Mouse (Mus musculus): ENCODE measurements around the gene Sptssa. TPM values are rescaled to one million over a fixed set of nuclear protein-coding genes. Genes with fewer than 3 reads are reported as not detected.

Sptssa gene
- polyA plus RNA-seq (2012; ENCODE audit: insufficient read depth, insufficient read length, low replicate concordance, missing spikeins), result not detected in 2 replicates

DNA sequence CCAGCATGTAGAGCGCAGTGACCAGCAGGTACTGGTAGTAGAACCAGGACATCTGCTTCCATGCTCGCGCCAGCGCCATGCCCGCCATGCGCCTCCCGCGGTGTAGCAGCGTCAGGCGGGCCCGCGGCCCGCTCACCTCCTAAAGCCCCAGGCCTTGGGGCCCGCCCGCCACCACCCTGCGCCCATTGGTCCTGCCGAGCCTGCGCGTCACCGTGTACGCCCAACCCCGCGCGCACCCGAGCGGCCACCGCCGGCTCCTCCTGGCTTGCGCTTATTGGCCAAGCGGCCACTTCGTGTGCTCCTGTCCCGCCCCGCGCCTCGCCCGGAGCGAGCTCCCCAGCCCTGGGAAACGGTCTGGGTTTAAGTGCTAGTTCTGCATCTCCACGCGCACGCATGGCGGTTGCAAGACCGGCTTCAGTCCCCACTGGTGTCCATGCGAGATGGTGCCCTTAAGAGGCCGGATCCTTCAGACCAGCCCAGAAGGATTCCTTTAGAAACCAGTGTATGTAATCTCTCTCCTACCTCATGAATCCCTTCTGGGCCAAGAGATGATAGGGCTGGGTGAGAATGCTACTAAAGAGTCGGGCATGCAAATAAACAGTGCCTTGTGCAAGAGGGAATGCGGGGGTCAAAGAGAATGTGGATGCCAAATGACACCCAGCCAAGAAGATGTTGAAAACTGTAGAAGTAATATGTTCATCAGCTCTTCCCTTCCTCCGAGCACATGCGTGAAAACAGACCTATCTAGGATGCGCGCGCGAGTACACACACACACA lies at the start of gene Sptssa:
Gene Sptssa (minus strand): TSS at position 178 of the 776 bp plus-strand sequence.
- peaks cover 10% of the 10 kb centered on the region for H3K4me1 ChIP-seq (ENCODE audit: control insufficient read depth, insufficient read depth, low read length)
- TF ChIP-seq CTCF (IDR thresholded peaks at IDR 0.05; ENCODE audit: insufficient read depth, low read depth, low read length), result no peak
- TF ChIP-seq POLR2A (IDR thresholded peaks at IDR 0.05; ENCODE audit: insufficient read depth, low read depth, low read length), result peak; percentile 81
- WGBS, result 5% methylated on average over 53 of the region's 53 CpGs
- peak within 1 kb of the TSS; percentile 94 for H3K4me3 ChIP-seq (ENCODE audit: insufficient read depth, low read depth, low read length)
- peak within 1 kb of the TSS; percentile 91 for H3K27ac ChIP-seq (ENCODE audit: insufficient read depth, low read depth, low read length)

DNA sequence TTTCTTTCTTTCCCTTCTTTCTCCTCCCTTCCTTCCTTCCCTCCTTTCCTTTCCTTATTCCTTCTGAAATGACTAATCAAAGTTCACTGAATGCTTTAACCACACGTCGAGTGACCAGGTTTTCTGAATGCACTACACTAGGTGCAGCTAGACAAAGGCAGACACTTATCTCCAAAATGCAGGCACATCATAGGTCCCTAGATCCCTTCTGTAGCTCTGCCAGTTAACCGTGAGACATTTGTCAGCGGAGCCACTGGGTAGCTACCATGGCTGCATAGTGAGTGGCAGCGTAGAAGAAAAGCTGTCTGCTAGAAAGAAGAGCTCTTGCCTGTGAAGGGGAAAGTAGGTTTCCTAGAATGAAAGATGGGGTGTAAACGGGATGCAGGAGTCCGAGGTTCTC lies 43.0 kb upstream of the Sptssa start:
- no peak overlapping the region for H3K4me3 ChIP-seq (ENCODE audit: insufficient read depth, low read depth, low read length)
- no peak overlapping the region for H3K27ac ChIP-seq (ENCODE audit: insufficient read depth, low read depth, low read length)
- H3K4me1 ChIP-seq (ENCODE audit: control insufficient read depth, insufficient read depth, low read length), result peaks cover 7% of the 10 kb centered on the region
- TF ChIP-seq CTCF (IDR thresholded peaks at IDR 0.05; ENCODE audit: insufficient read depth, low read depth, low read length), result no peak
- WGBS, result 73% methylated on average over 7 of the region's 7 CpGs

DNA sequence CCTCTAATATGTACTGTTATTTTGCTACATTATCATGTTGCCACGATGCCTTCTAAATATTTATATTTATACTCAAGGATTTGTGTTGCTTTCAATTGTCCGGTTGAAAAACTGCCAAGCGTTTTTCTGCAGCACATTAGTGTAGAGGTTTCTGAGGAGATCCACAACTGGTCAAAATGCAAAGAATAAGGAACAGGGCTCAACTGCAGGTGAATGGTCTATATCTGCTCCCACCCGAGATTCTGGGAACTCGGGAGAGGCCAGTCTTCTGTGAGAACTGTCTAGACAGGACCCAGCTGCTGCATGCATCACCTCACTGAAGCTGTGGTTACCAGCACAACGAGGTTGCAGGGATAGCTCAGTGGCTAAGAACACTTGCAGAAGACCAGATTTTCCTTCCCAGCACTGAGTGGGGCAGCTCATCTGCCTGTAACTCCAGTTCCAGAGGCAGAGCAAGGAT lies 41.4 kb upstream of the Sptssa start:
- Histone ChIP-seq H3K4me1 (ENCODE audit: control insufficient read depth, insufficient read depth, low read length) (peaks cover 7% of the 10 kb centered on the region), H3K4me3 (ENCODE audit: insufficient read depth, low read depth, low read length) (no peak overlapping the region), H3K27ac (ENCODE audit: insufficient read depth, low read depth, low read length) (no peak overlapping the region)
- WGBS, result 32% methylated on average over 6 of the region's 6 CpGs
- TF ChIP-seq POLR2A (IDR thresholded peaks at IDR 0.05; ENCODE audit: insufficient read depth, low read depth, low read length) (no peak), CTCF (IDR thresholded peaks at IDR 0.05; ENCODE audit: insufficient read depth, low read depth, low read length) (no peak)

DNA sequence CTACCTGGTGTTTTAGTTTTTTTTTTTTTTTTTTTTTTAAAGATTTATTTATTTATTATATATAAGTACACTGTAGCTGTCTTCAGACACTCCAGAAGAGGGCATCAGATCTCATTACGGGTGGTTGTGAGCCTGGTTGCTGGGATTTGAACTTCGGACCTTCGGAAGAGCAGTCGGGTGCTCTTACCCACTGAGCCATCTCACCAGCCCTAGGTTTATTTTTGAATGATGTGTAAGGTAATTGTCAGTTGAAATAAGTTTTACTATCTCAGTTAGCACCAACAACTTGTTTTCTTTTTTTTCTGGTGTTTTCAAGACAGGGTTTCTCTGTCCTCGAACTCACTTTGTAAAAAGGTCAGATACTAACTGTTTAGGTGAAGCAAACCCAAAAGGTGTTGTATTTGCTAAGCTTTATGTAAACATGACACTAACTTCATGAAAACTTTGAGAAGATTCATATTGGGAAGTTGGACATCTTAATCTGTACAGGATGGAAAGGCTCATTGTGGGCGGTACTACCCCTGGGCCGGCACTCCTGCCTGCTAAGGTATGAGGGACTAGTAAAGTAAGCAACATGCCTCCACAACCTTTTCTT lies 40.7 kb upstream of the Sptssa start:
- TF ChIP-seq CTCF (IDR thresholded peaks at IDR 0.05; ENCODE audit: insufficient read depth, low read depth, low read length), result no peak
- no peak for TF ChIP-seq POLR2A (IDR thresholded peaks at IDR 0.05; ENCODE audit: insufficient read depth, low read depth, low read length)
- Histone ChIP-seq H3K4me1 (ENCODE audit: control insufficient read depth, insufficient read depth, low read length) (peaks cover 5% of the 10 kb centered on the region), H3K4me3 (ENCODE audit: insufficient read depth, low read depth, low read length) (no peak overlapping the region), H3K27ac (ENCODE audit: insufficient read depth, low read depth, low read length) (no peak overlapping the region)
- WGBS, result 8% methylated on average over 7 of the region's 7 CpGs

DNA sequence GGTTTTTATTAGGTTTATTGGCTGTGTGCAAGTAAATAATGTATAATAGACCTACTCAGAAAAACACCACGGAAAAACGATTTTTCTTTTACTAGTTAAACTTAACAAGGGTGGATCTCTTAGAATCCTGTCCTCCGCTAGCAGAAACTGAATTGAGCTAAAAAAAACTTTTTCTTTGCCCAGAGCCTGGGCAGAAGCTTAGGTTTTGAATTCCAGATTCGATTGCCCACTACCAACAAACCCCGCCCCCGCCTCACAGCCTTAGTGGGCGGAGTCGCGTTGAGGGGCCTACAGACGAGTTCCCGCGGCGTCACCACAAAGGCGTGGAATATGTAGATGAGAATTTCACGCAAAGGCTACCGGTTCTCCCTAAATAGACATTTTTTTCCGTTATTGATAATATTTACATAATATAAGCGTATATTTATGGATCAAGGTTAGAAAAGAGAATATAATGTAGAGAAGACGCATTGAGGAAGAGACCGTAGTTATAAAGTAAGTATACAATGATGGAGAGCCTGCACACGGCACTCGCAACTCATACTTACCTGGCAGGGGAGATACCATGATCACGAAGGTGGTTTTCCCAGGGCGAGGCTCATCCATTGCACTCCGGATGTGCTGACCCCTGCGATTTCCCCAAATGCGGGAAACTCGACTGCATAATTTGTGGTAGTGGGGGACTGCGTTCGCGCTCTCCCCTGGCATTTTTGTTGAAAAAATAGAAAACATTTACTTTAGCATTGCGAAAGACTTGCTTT lies 40.0 kb upstream of the Sptssa start:
- Histone ChIP-seq H3K4me3 (ENCODE audit: insufficient read depth, low read depth, low read length) (peak overlapping the region; percentile 94), H3K27ac (ENCODE audit: insufficient read depth, low read depth, low read length) (peak overlapping the region; percentile 79; the same call in 1 of the 2 replicates), H3K4me1 (ENCODE audit: control insufficient read depth, insufficient read depth, low read length) (peaks cover 5% of the 10 kb centered on the region)
- under 1% methylated on average over 32 of the region's 32 CpGs for WGBS
- no peak for TF ChIP-seq CTCF (IDR thresholded peaks at IDR 0.05; ENCODE audit: insufficient read depth, low read depth, low read length)
- TF ChIP-seq POLR2A (IDR thresholded peaks at IDR 0.05; ENCODE audit: insufficient read depth, low read depth, low read length), result peak; percentile 98

DNA sequence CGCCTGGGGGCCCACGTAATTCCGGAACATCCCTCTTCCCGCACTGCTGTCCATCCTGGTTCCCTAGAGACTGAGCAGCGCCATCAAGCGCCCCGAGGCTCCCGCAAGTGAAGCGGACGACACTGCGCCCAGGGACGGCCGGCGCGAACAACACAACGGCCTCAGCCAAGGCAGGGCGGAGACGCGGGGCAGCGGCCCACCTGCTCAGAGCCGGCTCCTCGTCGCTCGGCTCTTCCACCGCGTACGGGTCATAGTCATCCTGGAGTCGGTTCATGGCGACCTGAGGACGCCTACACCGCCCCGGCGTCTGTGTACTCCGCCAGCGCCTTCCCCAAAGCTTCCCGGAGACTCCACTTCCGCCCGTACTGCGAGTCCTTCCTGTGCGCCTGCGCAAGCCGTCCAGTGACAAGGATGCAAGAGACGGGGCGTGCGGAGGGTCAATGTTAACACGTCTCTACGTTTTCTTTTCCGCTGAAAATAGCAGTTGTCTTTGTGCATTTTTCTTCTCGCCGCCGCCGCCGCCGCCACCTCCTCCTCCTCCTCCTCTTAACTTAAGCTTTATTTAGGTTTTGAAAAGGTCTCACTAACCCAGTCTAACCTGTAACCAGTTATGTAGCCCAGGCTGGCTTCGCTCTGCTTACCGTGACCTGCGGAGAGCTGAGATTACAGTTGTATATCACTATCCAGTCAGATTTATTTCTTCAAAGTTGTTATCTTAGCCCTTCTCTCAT lies 39.3 kb upstream of the Sptssa start, which contains the start of gene Eapp:
Gene Eapp (minus strand): TSS at position 387 of the 731 bp plus-strand sequence.
- under 1% methylated on average over 57 of the region's 57 CpGs for whole genome bisulfite sequencing

DNA sequence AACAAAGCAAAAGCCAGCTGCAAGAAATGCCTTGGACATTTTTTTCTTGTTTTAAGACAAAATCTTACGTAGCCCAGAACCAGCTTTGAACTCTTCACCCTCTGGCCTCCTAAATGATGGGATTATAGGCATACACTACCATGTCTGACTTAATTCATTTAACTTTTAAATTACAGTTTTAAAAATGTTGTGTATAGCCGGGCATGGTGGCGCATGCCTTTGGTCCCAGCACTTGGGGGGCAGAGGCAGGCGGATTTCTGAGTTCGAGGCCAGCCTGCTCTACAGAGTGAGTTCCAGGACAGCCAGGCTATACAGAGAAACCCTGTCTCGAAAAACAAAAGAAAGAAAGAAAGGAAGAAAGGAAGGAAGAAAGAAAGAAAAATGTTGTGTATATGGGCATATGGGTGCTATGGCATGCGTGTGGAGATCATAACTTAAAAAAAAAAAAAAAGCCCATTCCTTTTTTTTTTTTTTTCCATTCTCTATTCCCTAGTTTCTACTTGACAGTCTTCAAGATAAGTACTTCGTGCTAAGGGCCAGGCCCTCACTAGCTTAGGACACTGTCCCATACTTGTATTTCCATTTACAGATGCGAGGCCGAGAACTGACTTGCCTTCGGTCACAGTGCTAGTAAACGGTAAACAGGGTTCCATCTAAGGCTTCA lies 38.6 kb upstream of the Sptssa start:
- H3K4me3 ChIP-seq (ENCODE audit: insufficient read depth, low read depth, low read length), result peak overlapping the region; percentile 94
- H3K4me1 ChIP-seq (ENCODE audit: control insufficient read depth, insufficient read depth, low read length), result peaks cover 5% of the 10 kb centered on the region
- peak overlapping the region; percentile 83 for H3K27ac ChIP-seq (ENCODE audit: insufficient read depth, low read depth, low read length)
- 26% methylated on average over 12 of the region's 12 CpGs for WGBS
- no peak for TF ChIP-seq POLR2A (IDR thresholded peaks at IDR 0.05; ENCODE audit: insufficient read depth, low read depth, low read length)
- TF ChIP-seq CTCF (IDR thresholded peaks at IDR 0.05; ENCODE audit: insufficient read depth, low read depth, low read length), result no peak

More for the DNA sequence above, 39.3 kb upstream of the Sptssa start, which contains the start of gene Eapp:
- Histone ChIP-seq H3K4me3 (ENCODE audit: insufficient read depth, low read depth, low read length) (peak within 1 kb of the TSS; percentile 94), H3K4me1 (ENCODE audit: control insufficient read depth, insufficient read depth, low read length) (peaks cover 5% of the 10 kb centered on the region), H3K27ac (ENCODE audit: insufficient read depth, low read depth, low read length) (peak within 1 kb of the TSS; percentile 83)
- TF ChIP-seq CTCF (IDR thresholded peaks at IDR 0.05; ENCODE audit: insufficient read depth, low read depth, low read length), result no peak; the same call in 1 of the 2 replicates
- peak; percentile 78 for TF ChIP-seq POLR2A (IDR thresholded peaks at IDR 0.05; ENCODE audit: insufficient read depth, low read depth, low read length)

DNA sequence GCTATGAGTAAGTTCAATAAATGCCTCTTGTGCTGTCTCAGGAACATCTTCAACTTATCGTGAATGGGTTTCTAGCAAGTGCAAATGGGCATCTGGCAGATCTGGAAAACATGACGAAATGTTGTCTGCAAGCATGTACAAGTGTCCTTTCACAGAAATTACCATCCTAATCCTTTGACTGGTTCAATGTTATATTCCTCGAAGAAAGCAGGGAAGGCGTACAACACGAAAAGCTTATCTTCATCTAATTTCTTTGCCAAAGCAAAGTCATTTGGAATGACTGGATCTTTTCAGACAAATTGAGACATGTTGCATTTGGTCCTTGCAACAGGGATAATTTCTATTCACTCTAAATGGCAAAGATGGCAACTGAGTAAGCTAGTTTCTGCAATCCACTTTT lies 32.7 kb upstream of the Sptssa start:
- TF ChIP-seq POLR2A (IDR thresholded peaks at IDR 0.05; ENCODE audit: insufficient read depth, low read depth, low read length) (no peak), CTCF (IDR thresholded peaks at IDR 0.05; ENCODE audit: insufficient read depth, low read depth, low read length) (no peak)
- H3K4me1 ChIP-seq (ENCODE audit: control insufficient read depth, insufficient read depth, low read length), result no peaks in the 10 kb centered on the region
- WGBS, result 93% methylated on average over 5 of the region's 5 CpGs
- H3K27ac ChIP-seq (ENCODE audit: insufficient read depth, low read depth, low read length), result no peak overlapping the region
- H3K4me3 ChIP-seq (ENCODE audit: insufficient read depth, low read depth, low read length), result no peak overlapping the region
